10 mouse cellular contexts compared by ENCODE assay signal in the genomic region with DNA sequence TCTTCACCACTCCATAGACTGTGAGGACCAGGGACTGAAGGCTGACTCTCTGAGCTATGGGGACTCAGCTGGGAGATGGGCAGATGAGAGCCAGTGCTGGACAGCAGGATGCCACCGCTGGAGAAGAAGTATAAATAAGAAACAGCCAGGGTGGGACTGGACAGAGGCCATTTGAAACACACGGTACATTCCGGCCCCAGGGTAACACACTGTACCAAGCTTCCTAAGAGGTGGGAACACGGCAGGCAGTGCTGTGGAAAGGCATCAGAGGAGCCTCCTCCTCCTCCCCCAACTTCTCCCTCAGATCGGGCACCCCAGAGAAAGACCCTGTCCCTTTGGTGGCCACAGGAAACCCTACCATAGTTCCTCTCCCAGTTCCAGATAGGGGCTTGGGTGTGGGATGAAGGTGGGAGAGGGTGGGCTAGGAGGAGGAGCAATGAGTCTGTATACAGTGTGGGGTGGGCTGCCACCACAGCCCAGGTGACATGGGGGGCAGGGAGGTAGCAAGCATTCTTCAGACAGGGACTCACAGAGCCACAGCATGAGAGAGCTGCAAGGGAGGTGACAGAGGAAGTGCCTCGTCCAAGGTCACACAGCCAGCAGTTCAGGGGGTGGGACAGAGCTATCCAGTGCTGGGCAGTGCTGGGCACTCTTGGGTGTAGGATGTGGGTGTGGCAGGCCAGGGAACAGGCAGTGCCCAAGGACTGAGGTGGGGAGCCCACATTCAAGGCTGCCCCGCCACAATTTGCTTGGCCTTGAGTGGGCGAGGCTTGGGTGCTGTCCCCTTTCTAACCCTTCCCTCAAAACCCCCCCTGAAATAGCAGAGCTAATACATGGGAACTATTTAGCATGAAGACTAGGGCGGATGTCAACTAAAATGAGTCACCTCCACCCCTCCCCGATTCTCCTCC. TPM values are rescaled to one million over a fixed set of nuclear protein-coding genes. Genes with fewer than 3 reads are reported as not detected.
A peak's percentile ranks its signal among the peaks of the same experiment; 100 is the strongest.
DNase-seq lines count a peak whose midpoint lies in the region; ATAC-seq and TF ChIP-seq lines count a peak whose summit lies in the region.
"Had no signal": no experiment of that assay in that cellular context is flagged by ENCODE, and none has a peak within 500 bp of the region (broad histone marks: within the 10 kb centered on the region; RNA-seq: fewer than 3 reads in every experiment).

No protein-coding gene starts in this region.

- ATAC-seq in CD4-positive, CD25-positive, alpha-beta regulatory T cell, adult 4 months, result peak; percentile 60
- ATAC-seq in forebrain, embryonic 13.5 days, result no peak

- no peak overlapping the region for H3K9ac ChIP-seq in forebrain, embryonic 13.5 days
- H3K9ac ChIP-seq: embryonic facial prominence, embryonic 15.5 days had no signal

- no peak for TF ChIP-seq CTCF in gastrocnemius, adult 2 months (IDR thresholded peaks at IDR 0.05)

- peak overlapping the region; percentile 73 for H3K4me3 ChIP-seq in gastrocnemius, adult 2 months
- no peak overlapping the region for H3K4me3 ChIP-seq in forebrain, embryonic 13.5 days
- H3K4me3 ChIP-seq: embryonic facial prominence, embryonic 15.5 days had no signal

- H3K27me3 ChIP-seq in forebrain, embryonic 13.5 days, result peaks cover 22% of the 10 kb centered on the region
- H3K27me3 ChIP-seq: embryonic facial prominence, embryonic 15.5 days had no signal

- H3K9me3 ChIP-seq in forebrain, embryonic 13.5 days (replicated peaks), result no peaks in the 10 kb centered on the region
- H3K9me3 ChIP-seq: embryonic facial prominence, embryonic 15.5 days had no signal

- peak overlapping the region; percentile 99 for H3K27ac ChIP-seq in gastrocnemius, adult 2 months
- H3K27ac ChIP-seq in forebrain, embryonic 13.5 days, result no peak overlapping the region
- H3K27ac ChIP-seq: embryonic facial prominence, embryonic 15.5 days; macrophage had no signal

- 76% methylated on average over 10 of the region's 10 CpGs for WGBS in forebrain, embryonic 13.5 days

- H3K36me3 ChIP-seq in forebrain, embryonic 13.5 days (ENCODE audit: poor library complexity, severe bottlenecking), result no peaks in the 10 kb centered on the region
- H3K36me3 ChIP-seq: embryonic facial prominence, embryonic 15.5 days had no signal

- H3K4me1 ChIP-seq in forebrain, embryonic 13.5 days, result peaks cover 26% of the 10 kb centered on the region

- H3K4me2 ChIP-seq in forebrain, embryonic 13.5 days, result no peak overlapping the region
- H3K4me2 ChIP-seq: embryonic facial prominence, embryonic 15.5 days had no signal

- intact Hi-C loops in gastrocnemius, adult 2 months (cut with DNase I), result no loop called here
- intact Hi-C loops in heart, postnatal 25 days (cut with DNase I), result no loop called here

- peak; percentile 81 for DNase-seq in gastrocnemius, adult 2 months
- DNase-seq in gastrocnemius, postnatal 4 days (ENCODE audit: low spot score in 2 of 2), result no peak
- peak; percentile 61 for DNase-seq in heart, postnatal 25 days (ENCODE audit: low spot score)
- DNase-seq in naive thymus-derived CD4-positive, alpha-beta T cell, adult 2 months (ENCODE audit: low read depth), result peak; percentile 46
- no peak for DNase-seq in cerebellum, postnatal 4 days (ENCODE audit: low spot score in 2 of 2)
- DNase-seq in layer of hippocampus, postnatal 14 days (ENCODE audit: low spot score in 2 of 2), result no peak

RNA-seq across cellular contexts. Expression of a gene that starts 1.6 kb away (rescaled TPM):
- 100 to 1,000 TPM; 106 to 153 TPM for total RNA-seq in gastrocnemius, adult 2 months (2021)
- total RNA-seq in gastrocnemius, postnatal 4 days (2021), result 10 to 100 TPM; 11.5 to 12.0 TPM
- polyA plus RNA-seq in CD4-positive, CD25-positive, alpha-beta regulatory T cell, adult 4 months (2017; shearing (Covaris generic)), result 10 to 100 TPM; 17.4 to 17.8 TPM
- 10 to 100 TPM; 33.0 to 41.0 TPM for total RNA-seq in heart, postnatal 25 days (2021)
- 29.4 and 30.1 TPM in 2 replicates for polyA plus RNA-seq in forebrain, embryonic 13.5 days (2015; fragmentation: Nextera tagmentation; extraction: Ambion mirVana)
- total RNA-seq in layer of hippocampus, postnatal 14 days (2021), result 10 to 100 TPM; 65.4 to 78.1 TPM

RNA-seq across cellular contexts. Expression of a gene that starts 14.9 kb away (rescaled TPM):
- total RNA-seq in gastrocnemius, adult 2 months (2021), result not detected
- total RNA-seq in gastrocnemius, postnatal 4 days (2021), result not detected
- polyA plus RNA-seq in CD4-positive, CD25-positive, alpha-beta regulatory T cell, adult 4 months (2017; shearing (Covaris generic)), result not detected
- total RNA-seq in heart, postnatal 25 days (2021), result not detected
- not detected in 2 replicates for polyA plus RNA-seq in forebrain, embryonic 13.5 days (2015; fragmentation: Nextera tagmentation; extraction: Ambion mirVana)
- not detected for total RNA-seq in layer of hippocampus, postnatal 14 days (2021)
- polyA plus RNA-seq: embryonic facial prominence, embryonic 15.5 days; macrophage had no signal

RNA-seq across cellular contexts. Expression of a gene that starts 33.5 kb away (rescaled TPM):
- not detected for total RNA-seq in gastrocnemius, adult 2 months (2021)
- total RNA-seq in gastrocnemius, postnatal 4 days (2021), result not detected
- polyA plus RNA-seq in CD4-positive, CD25-positive, alpha-beta regulatory T cell, adult 4 months (2017; shearing (Covaris generic)), result not detected
- total RNA-seq in heart, postnatal 25 days (2021), result not detected
- not detected in 2 replicates for polyA plus RNA-seq in forebrain, embryonic 13.5 days (2015; fragmentation: Nextera tagmentation; extraction: Ambion mirVana)
- total RNA-seq in layer of hippocampus, postnatal 14 days (2021), result not detected
- polyA plus RNA-seq: embryonic facial prominence, embryonic 15.5 days; macrophage had no signal

RNA-seq across cellular contexts. Expression of a gene that starts 44.9 kb away (rescaled TPM):
- not detected for total RNA-seq in gastrocnemius, adult 2 months (2021)
- not detected for total RNA-seq in gastrocnemius, postnatal 4 days (2021)
- not detected for polyA plus RNA-seq in CD4-positive, CD25-positive, alpha-beta regulatory T cell, adult 4 months (2017; shearing (Covaris generic))
- total RNA-seq in heart, postnatal 25 days (2021), result not detected
- 0.54 TPM in 1 of 2 replicates, not detected in the other for polyA plus RNA-seq in forebrain, embryonic 13.5 days (2015; fragmentation: Nextera tagmentation; extraction: Ambion mirVana)
- not detected for total RNA-seq in layer of hippocampus, postnatal 14 days (2021)
- polyA plus RNA-seq: embryonic facial prominence, embryonic 15.5 days; macrophage had no signal

RNA-seq across cellular contexts. Expression of a gene that starts 59.8 kb away (rescaled TPM):
- total RNA-seq in gastrocnemius, adult 2 months (2021), result not detected
- not detected for total RNA-seq in gastrocnemius, postnatal 4 days (2021)
- 1 to 10 TPM; 1.1 to 1.3 TPM for polyA plus RNA-seq in CD4-positive, CD25-positive, alpha-beta regulatory T cell, adult 4 months (2017; shearing (Covaris generic))
- total RNA-seq in heart, postnatal 25 days (2021), result not detected
- 2.8 and 2.9 TPM in 2 replicates for polyA plus RNA-seq in forebrain, embryonic 13.5 days (2015; fragmentation: Nextera tagmentation; extraction: Ambion mirVana)
- total RNA-seq in layer of hippocampus, postnatal 14 days (2021), result 1 to 10 TPM; 2.7 to 3.4 TPM
- polyA plus RNA-seq: macrophage had no signal

Comparison
In these comparisons a context has a peak if more than half of its experiments do, and no peak if none do; other contexts are left out.
1. DNase-seq: peak in gastrocnemius, adult 2 months (single experiment), heart, postnatal 25 days (single experiment) and naive thymus-derived CD4-positive, alpha-beta T cell, adult 2 months (single experiment); none in gastrocnemius, postnatal 4 days (0 of 2), cerebellum, postnatal 4 days (0 of 2) and layer of hippocampus, postnatal 14 days (0 of 2).